24 mouse cellular contexts compared by ENCODE assay signal in the genomic region with DNA sequence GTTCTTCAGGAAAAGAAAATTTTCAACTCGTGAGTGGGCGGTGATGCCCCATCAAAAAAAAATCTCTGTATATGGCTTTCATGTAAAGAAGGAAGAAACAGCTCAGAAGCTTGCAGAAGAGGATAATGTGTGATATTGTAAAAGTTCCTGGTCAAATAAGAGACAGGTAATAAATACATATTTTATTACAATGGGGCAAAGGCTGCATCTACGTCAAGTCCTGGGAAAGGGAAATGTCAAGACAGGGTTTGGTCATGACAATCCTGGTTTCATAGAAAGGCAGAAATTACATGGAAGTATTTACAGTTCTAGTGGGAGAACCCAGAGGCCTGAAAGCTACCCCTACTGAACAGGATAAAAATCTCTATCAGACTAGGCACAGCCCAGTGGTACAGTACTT.
"Had no signal": no experiment of that assay in that cellular context is flagged by ENCODE, and none has a peak within 500 bp of the region (broad histone marks: within the 10 kb centered on the region; RNA-seq: fewer than 3 reads in every experiment).

No protein-coding gene starts in this region.

- ATAC-seq: hindbrain, postnatal 0 days had no signal

- H3K9ac ChIP-seq: heart, embryonic 13.5 days; heart, embryonic 15.5 days; hindbrain, embryonic 13.5 days; hindbrain, embryonic 15.5 days; limb, embryonic 12.5 days; liver, embryonic 13.5 days; liver, embryonic 15.5 days had no signal

- DNase-seq: gastrocnemius, postnatal 14 days; gastrocnemius, postnatal 36 days; heart, adult 11 months; heart, adult 2 months; heart, postnatal 14 days; heart, postnatal 36 days; kidney, adult 18-20 months; kidney, adult 8-10 months; kidney, postnatal 10 days; kidney, postnatal 25 days; kidney, postnatal 4 days; liver; liver, embryonic 13.5 days had no signal

- H3K36me3 ChIP-seq: heart, embryonic 13.5 days; heart, embryonic 15.5 days; hindbrain, embryonic 13.5 days; hindbrain, embryonic 15.5 days; limb, embryonic 10.5 days; limb, embryonic 12.5 days; liver, embryonic 13.5 days; liver, embryonic 15.5 days had no signal

- H3K4me3 ChIP-seq: heart, adult 2 months; heart, embryonic 13.5 days; heart, embryonic 15.5 days; hindbrain, embryonic 13.5 days; hindbrain, embryonic 15.5 days; left cerebral cortex, adult 2 months; limb, embryonic 10.5 days; limb, embryonic 12.5 days; liver, embryonic 13.5 days; liver, embryonic 15.5 days had no signal

- H3K4me1 ChIP-seq: liver, embryonic 15.5 days had no signal

- H3K27ac ChIP-seq: heart, adult 2 months; heart, embryonic 13.5 days; heart, embryonic 15.5 days; hindbrain, embryonic 13.5 days; hindbrain, embryonic 15.5 days; hindbrain, postnatal 0 days; left cerebral cortex, adult 2 months; limb, embryonic 10.5 days; limb, embryonic 12.5 days; liver, embryonic 13.5 days; liver, embryonic 15.5 days had no signal

- H3K9me3 ChIP-seq: heart, embryonic 13.5 days; heart, embryonic 15.5 days; hindbrain, embryonic 13.5 days; hindbrain, embryonic 15.5 days; limb, embryonic 10.5 days; limb, embryonic 12.5 days; liver, embryonic 13.5 days; liver, embryonic 15.5 days had no signal

- H3K27me3 ChIP-seq: heart, embryonic 13.5 days; heart, embryonic 15.5 days; hindbrain, embryonic 13.5 days; hindbrain, embryonic 15.5 days had no signal

- H3K4me2 ChIP-seq: heart, embryonic 11.5 days; heart, embryonic 13.5 days; heart, embryonic 15.5 days; hindbrain, embryonic 13.5 days; hindbrain, embryonic 15.5 days; limb, embryonic 12.5 days; liver, embryonic 11.5 days; liver, embryonic 13.5 days; liver, embryonic 15.5 days had no signal
